In genomic region chr12:33175621-33176554, GRCm38 (mm10) we compare ENCODE assay signal across 8 mouse cellular contexts. TPM values are rescaled to one million over a fixed set of nuclear protein-coding genes. Genes with fewer than 3 reads are reported as not detected.
DNase-seq lines count a peak whose midpoint lies in the region; ATAC-seq and TF ChIP-seq lines count a peak whose summit lies in the region.

No protein-coding gene starts in this region.

- H3K27me3 ChIP-seq in embryonic facial prominence, embryonic 12.5 days: no peaks in the 10 kb centered on the region
- H3K27me3 ChIP-seq in heart, embryonic 11.5 days (ENCODE audit: control insufficient read depth, insufficient read depth, low read length): no peaks in the 10 kb centered on the region
- H3K27me3 ChIP-seq in lung, postnatal 0 days (replicated peaks; ENCODE audit: insufficient read depth, low read length): no peaks in the 10 kb centered on the region

- TF ChIP-seq EP300 in lung, postnatal 0 days (IDR thresholded peaks at IDR 0.05): peak; percentile 26; the same call in 1 of the 2 replicates

- WGBS in embryonic facial prominence, embryonic 12.5 days: 9% methylated on average over 25 of the region's 25 CpGs
- WGBS in heart, embryonic 11.5 days (ENCODE audit: insufficient replicate concordance): 6% methylated on average over 25 of the region's 25 CpGs
- 17% methylated on average over 25 of the region's 25 CpGs for whole genome bisulfite sequencing in lung, postnatal 0 days

- H3K4me3 ChIP-seq in embryonic facial prominence, embryonic 12.5 days: peak overlapping the region; percentile 13; the same call in 1 of the 2 replicates
- H3K4me3 ChIP-seq in heart, embryonic 11.5 days (ENCODE audit: low read depth, low read length): peak overlapping the region; percentile 37
- peak overlapping the region; percentile 15; the same call in 1 of the 2 replicates for H3K4me3 ChIP-seq in lung, postnatal 0 days (ENCODE audit: low read depth, low read length)

- H3K36me3 ChIP-seq in embryonic facial prominence, embryonic 12.5 days: no peaks in the 10 kb centered on the region
- no peaks in the 10 kb centered on the region for H3K36me3 ChIP-seq in heart, embryonic 11.5 days (ENCODE audit: control insufficient read depth, insufficient read depth, low read length)
- no peaks in the 10 kb centered on the region for H3K36me3 ChIP-seq in lung, postnatal 0 days (ENCODE audit: insufficient read depth, low read length)

- peak; percentile 29 to 49 for DNase-seq in cerebellum, postnatal 10 days
- peak; percentile 71 for DNase-seq in kidney, adult 9 months
- DNase-seq in lung, postnatal 0 days (ENCODE audit: low spot score): peak; percentile 94
- DNase-seq in retina, embryonic 14.5 days (ENCODE audit: low spot score): peak; percentile 59
- no peak for DNase-seq in T-cell, adult 2 months (ENCODE audit: low spot score)

- peak overlapping the region; percentile 48 for H3K4me2 ChIP-seq in embryonic facial prominence, embryonic 12.5 days (replicated peaks)
- peak overlapping the region; percentile 70 for H3K4me2 ChIP-seq in heart, embryonic 11.5 days
- H3K4me2 ChIP-seq in lung, postnatal 0 days (replicated peaks; ENCODE audit: low read depth, low read length): peak overlapping the region; percentile 61

- 0 out of 2 replicates have a peak overlapping the region, but pooled peaks have one; percentile 4 for H3K9ac ChIP-seq in embryonic facial prominence, embryonic 12.5 days
- peak overlapping the region; percentile 34; the same call in 1 of the 2 replicates for H3K9ac ChIP-seq in heart, embryonic 11.5 days (ENCODE audit: low read depth, low read length)
- no peak overlapping the region; the same call in 1 of the 2 replicates for H3K9ac ChIP-seq in lung, postnatal 0 days (replicated peaks; ENCODE audit: low read depth)

- no peak for ATAC-seq in cerebellum, adult (ENCODE audit: insufficient number of reproducible peaks, low FRiP score, low TSS enrichment)
- ATAC-seq in embryonic facial prominence, embryonic 12.5 days (ENCODE audit: insufficient number of reproducible peaks, insufficient read depth, low FRiP score, low TSS enrichment): no peak; the same call in 1 of the 2 replicates
- ATAC-seq in heart, embryonic 11.5 days (replicated peaks; ENCODE audit: insufficient number of reproducible peaks, low FRiP score, low TSS enrichment): 0 out of 2 replicates have a peak, but pooled peaks have one; percentile 63
- peak; percentile 88 for ATAC-seq in lung, postnatal 0 days

- H3K27ac ChIP-seq in embryonic facial prominence, embryonic 12.5 days: no peak overlapping the region
- no peak overlapping the region for H3K27ac ChIP-seq in heart, embryonic 11.5 days (ENCODE audit: low read depth, low read length)
- H3K27ac ChIP-seq in lung, postnatal 0 days (ENCODE audit: low read length): peak overlapping the region; percentile 68; the same call in 1 of the 2 replicates

- H3K9me3 ChIP-seq in embryonic facial prominence, embryonic 12.5 days: no peaks in the 10 kb centered on the region
- H3K9me3 ChIP-seq in heart, embryonic 11.5 days (replicated peaks; ENCODE audit: control insufficient read depth, low read length): no peaks in the 10 kb centered on the region
- no peaks in the 10 kb centered on the region for H3K9me3 ChIP-seq in lung, postnatal 0 days (ENCODE audit: low read length)

- H3K4me1 ChIP-seq in embryonic facial prominence, embryonic 12.5 days: peaks cover 32% of the 10 kb centered on the region
- H3K4me1 ChIP-seq in heart, embryonic 11.5 days (ENCODE audit: control insufficient read depth, insufficient read depth, low read length): peaks cover 16% of the 10 kb centered on the region
- H3K4me1 ChIP-seq in lung, postnatal 0 days (ENCODE audit: insufficient read depth, low read depth, low read length): peaks cover 15% of the 10 kb centered on the region; the same call in 1 of the 2 replicates

- TF ChIP-seq CTCF in lung, postnatal 0 days (IDR thresholded peaks at IDR 0.05): peak; percentile 33

RNA-seq across cellular contexts. Expression of gene Atxn7l1, which starts 28.4 kb away (rescaled TPM):
- 10.9 and 13.9 TPM in 2 replicates for polyA plus RNA-seq in embryonic facial prominence, embryonic 12.5 days (2016; fragmentation: Nextera tagmentation; extraction: Ambion mirVana)
- polyA plus RNA-seq in heart, embryonic 11.5 days (2014; fragmentation: Nextera tagmentation; extraction: Ambion mirVana): 15.6 and 18.7 TPM in 2 replicates
- polyA plus RNA-seq in lung, postnatal 0 days (2015; fragmentation: Nextera tagmentation; extraction: Ambion mirVana): 9.6 and 10.2 TPM in 2 replicates

Comparison
In these comparisons a context has a peak if more than half of its experiments do, and no peak if none do; other contexts are left out.
1. ATAC-seq: peak in heart, embryonic 11.5 days (single experiment) and lung, postnatal 0 days (single experiment); none in cerebellum, adult (single experiment) and embryonic facial prominence, embryonic 12.5 days (single experiment).
2. Peak in every context shown above with its lines, with median percentiles within 50 percentile points of each other: H3K4me2 ChIP-seq and H3K4me3 ChIP-seq.